Mouse (Mus musculus) stomach, adult 2 months (tissue): ENCODE results near the gene Pcdh17. TPM values are rescaled to one million over a fixed set of nuclear protein-coding genes. Genes with fewer than 3 reads are reported as not detected.

ENCODE experiments used
- polyA plus RNA-seq: library from polyadenylated mRNA; depleted of rRNA; stranded (reverse); fragments of >200 nt; gene quantifications from 2 replicates; pipeline ENCODE4 v1.2.3, GENCODE M21; 2012; rRNA removed

Gene Pcdh17
- 0.17 and 0.29 TPM in 2 replicates for polyA plus RNA-seq

GRCm38 (mm10) chr14:84443288-84443686 is at the start of gene Pcdh17:
Gene Pcdh17, plus strand, starts transcription at chr14:84443563.

